Mouse (Mus musculus): ENCODE measurements around the gene Eps15l1. TPM values are rescaled to one million over a fixed set of nuclear protein-coding genes. Genes with fewer than 3 reads are reported as not detected.

Gene Eps15l1
- total RNA-seq, 2 experiments from 2014 or later: 83.1 to 87.6 TPM

DNA sequence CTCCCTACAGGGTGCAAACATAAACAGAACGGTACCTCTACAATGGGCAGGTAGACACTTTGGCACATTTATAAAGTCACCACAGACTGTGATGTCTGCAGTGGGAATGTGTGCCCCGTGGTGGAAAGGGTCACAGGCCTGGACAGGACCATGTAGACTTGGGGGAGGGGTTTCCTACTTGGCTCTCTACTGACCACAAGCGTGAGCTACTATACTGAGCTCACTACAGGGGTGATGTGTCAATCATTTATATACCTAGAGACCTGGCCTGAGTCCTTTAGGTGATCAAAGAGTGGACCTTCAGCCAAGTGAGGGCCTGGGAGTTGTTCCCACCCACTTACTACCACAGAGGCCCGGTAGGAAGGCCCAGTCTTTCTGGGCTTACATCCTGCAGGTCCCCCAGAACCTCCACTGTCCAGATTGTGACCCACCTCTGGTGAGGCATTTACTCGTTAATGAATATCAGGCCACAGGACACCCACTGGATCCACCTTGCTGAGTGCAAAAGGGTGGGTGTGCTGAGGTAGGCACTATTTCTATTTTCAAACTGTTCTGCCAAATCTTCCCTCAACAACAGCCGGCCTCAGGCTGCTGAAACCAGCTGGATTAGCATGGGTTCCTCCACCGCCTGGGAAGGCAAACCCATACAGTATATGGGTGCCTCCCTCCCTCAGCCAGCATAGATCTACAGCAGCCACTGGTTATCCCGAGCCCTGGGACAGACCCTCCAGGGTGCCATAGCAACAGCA, 68.1 kb downstream of the Eps15l1 start:
- intact Hi-C loops (cut with DNase I): no loop called here

DNA sequence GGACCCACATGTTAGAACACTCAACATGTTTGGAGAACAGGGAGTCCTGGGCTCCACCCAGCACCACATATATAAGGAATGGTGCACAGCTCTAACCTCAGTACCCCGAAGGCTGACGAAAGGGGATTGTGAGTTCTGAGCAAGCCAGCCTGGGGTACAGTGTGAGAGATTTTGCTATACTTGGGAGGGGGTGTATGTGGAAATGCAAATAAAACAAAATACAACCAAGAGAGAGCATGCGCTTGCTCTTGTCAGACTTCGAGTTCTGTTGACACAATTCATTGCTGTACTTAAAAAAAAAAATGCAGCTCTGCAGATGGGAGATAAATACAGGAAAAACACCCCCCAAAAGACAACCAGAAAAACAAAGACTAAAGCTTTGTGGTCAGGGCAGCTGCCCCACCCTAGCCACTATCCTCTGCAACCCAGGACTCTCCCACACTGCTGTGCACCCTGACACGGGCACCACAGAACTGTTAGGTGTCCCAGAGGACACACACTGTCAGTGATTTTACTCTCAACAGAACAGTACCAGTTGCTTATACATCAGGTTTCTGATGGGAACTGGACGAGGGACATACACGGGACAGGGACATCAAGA, 69.8 kb downstream of the Eps15l1 start:
- intact Hi-C loops (cut with DNase I): no loop called here
- DNase-seq: no peak

More for the DNA sequence above, 68.1 kb downstream of the Eps15l1 start:
- DNase-seq: no peak

- no peak for DNase-seq
- intact Hi-C loops (cut with DNase I): no loop called here
These were observed 70.5 kb downstream of the Eps15l1 start for GRCm38 (mm10) chr8:72350727-72351126.

DNA sequence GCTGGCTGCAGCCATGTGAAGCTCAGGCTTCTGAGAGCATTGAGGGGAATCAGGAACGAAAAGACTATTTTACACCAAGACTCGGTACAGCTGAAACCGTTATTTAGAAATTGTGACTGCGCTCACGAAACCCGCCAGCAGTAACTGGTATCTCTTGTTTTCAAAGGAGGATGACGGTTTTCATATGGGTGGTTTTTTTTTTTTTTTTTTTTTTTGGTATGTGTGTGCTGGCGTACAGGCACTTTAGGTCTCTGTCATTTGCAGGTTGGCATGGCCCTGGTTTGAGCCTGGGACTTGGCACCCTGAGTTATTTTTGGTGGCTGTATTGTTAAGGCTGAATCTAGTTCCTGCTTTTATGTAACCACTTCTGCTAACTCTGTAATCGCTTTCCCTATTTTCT, 71.4 kb downstream of the Eps15l1 start:
- intact Hi-C loops (cut with DNase I): no loop called here
- no peak for DNase-seq

DNA sequence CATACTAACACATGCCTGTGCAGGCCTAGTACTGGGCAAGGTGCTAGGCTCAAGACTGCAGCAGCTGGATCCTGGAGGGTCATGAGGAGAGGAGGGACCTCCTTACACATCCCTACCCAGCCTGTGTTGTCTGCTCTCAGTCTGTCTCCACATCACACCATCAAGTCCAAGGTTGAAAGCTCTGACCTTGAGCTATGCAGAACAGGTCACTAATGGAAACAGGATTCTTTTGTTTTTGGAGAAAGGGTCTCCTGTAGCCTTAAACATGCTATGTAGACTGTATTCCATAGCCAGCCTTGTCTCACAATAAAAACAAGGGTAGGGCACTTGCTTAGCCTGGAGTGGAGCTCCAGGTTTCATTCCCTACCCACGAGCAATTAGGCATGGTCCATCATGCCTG, 72.3 kb downstream of the Eps15l1 start:
- intact Hi-C loops (cut with DNase I): no loop called here
- DNase-seq: no peak

DNA sequence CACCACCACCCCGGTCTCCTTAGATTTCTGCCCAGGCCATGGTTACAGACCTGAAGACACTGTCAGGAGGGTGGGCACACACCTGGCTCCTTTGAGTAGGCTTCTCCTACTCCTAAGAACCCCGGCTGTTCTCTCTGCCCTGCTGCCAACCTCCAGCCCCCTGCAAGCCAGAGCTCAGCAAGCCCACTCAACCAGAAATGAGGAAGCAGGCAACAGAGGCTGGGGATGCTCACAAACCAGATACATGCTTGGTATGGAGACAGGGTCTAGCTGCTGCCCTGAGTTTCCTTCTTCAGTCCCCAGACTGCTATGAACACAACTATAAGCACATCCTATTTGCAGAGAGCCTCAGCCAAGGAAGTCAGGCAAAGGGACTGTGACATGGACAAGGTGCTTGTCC, 73.1 kb downstream of the Eps15l1 start:
- intact Hi-C loops (cut with DNase I): no loop called here
- DNase-seq: no peak

DNA sequence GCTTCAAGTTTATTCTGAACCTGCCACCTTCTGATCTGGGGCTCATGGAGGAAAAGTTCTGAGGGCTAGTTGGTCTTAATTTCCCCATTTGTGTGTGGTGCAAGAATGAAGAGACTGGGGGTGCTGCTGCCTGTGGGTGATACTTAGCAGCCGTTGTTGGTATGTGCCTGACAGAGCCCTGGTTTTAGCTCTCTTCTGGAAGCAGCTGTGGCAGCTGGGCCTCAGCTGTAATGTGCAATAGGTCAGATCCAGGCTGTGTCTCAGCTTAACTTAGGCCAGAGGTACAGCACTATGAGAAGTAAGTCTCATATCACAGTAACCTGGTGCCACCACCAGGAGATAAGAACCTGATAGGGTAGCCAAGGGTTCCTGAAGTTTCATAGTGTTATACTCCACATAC, 73.7 kb downstream of the Eps15l1 start:
- DNase-seq: no peak
- intact Hi-C loops (cut with DNase I): no loop called here

GRCm38 (mm10) chr8:72343725-72344124, 77.5 kb downstream of the Eps15l1 start:
- intact Hi-C loops (cut with DNase I): no loop called here
- no peak for DNase-seq

DNA sequence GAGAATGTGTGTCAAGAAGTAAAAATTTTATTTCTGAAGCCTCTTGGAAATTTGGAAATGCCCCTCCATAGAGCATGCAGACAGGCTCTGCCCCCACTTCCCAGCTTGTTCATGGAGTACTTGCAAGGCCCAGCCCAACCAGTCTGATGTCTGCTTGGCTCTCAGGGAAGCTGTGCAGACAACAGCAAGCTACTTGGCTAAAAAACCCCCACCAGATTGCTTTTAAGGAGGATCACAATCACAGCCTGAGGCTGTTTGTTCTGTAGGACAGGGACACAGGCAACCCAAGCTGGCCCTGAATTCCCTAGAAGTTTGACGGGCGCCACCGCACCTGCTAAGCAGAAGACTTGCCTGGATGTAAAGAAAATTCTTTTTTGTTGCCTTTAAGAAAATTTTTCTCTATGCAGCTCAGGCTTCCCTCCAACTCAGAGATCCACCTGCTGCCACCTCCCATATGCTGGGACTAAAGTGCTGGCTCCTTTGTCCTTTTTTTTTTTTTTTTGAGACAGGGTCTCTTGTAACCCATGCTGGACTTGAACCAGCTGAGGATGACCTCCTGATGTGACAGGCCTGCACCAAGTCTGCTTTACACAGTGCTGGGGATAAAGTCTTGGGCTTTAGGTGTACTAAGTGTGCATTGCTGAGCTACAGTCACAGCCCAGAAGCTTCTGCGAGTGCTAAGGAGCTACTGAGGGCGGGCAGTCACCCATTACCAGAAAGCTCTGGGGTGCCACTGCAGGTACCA, 78.5 kb downstream of the Eps15l1 start:
- intact Hi-C loops (cut with DNase I): no loop called here
- no peak for DNase-seq

- DNase-seq: no peak
- intact Hi-C loops (cut with DNase I): no loop called here
These were observed 84.2 kb downstream of the Eps15l1 start for GRCm38 (mm10) chr8:72337034-72337433.

- no peak for DNase-seq
- intact Hi-C loops (cut with DNase I): no loop called here
These were observed 85.0 kb downstream of the Eps15l1 start for GRCm38 (mm10) chr8:72336273-72336672.

GRCm38 (mm10) chr8:72334144-72334641, 87.1 kb downstream of the Eps15l1 start:
- DNase-seq: no peak
- intact Hi-C loops (cut with DNase I): no loop called here

GRCm38 (mm10) chr8:72333429-72334143, 87.7 kb downstream of the Eps15l1 start:
- intact Hi-C loops (cut with DNase I): no loop called here
- DNase-seq: no peak

DNA sequence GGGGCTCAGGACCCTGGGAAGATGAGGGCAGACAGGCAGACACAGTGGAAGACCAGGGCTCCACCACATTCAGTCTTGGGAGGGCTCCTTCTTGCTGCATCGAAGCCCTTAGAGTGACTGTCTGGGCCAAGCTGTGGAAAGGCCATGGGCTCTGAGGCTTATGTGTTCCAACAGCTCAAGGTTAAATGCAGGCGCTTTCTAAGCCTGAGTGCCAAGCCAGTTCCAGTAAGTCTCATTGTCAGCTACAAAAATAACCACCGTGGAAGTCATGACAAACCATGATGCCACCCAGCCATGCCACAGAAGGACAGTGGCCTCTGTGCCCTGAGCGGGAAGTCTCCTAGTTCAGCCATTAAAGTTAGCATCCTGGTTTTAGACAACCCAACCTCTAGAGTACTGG, 89.6 kb downstream of the Eps15l1 start:
- intact Hi-C loops (cut with DNase I): no loop called here
- DNase-seq: no peak

GRCm38 (mm10) chr8:72330806-72331516, 90.3 kb downstream of the Eps15l1 start:
- no peak for DNase-seq
- intact Hi-C loops (cut with DNase I): no loop called here

DNA sequence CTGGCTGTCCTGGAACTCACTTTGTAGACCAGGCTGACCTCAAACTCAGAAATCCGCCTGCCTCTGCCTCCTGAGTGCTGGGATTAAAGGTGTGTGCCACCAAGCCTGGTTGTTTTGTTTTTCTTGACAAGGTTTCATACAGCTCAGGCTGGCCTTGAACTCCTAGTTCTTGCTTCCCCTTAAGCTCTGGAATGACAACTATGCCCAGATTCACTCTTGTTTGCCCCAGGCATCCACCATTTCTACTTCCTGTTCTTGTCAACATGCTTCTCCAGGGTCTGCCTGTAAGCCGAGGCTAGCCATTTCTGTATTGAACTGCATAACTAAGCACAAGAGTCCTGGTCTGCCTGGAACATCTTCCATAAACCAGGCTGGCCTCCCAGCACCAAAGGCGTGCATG, 92.1 kb downstream of the Eps15l1 start:
- intact Hi-C loops (cut with DNase I): no loop called here

GRCm38 (mm10) chr8:72324708-72325107, 96.6 kb downstream of the Eps15l1 start:
- intact Hi-C loops (cut with DNase I): no loop called here
- no peak for DNase-seq

More for the DNA sequence above, 92.1 kb downstream of the Eps15l1 start:
- no peak for DNase-seq

DNA sequence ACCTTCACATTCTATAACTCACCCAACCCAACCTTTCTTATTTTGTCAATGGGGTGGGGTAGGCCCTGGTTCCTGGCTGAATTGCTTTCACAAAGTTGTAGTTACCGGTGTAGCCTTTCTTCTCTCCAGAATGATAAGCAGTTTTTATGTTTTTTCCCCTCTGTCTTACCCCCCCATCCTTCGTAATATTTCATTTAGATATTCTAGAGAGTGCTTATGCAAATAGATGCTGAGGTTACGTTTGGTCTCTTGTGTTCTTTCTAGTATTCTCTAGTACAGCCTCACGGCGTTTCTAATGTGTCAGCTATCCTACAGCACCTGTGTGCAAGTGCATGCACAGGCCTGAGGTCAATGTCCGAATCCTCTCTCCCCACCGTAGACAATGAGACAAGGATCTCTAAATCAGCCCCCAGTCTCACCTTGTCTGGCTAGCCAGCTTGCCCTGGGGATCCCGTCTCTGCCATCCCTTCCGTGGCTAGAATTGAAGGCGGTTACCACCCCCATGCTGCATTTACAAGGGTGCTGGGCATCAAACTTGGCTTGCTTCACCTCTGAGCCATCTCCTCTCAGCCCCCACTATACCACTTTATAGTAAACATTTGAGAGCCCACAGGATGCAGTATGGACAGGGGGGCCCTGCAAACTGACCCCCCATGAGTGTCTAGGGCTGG, 97.1 kb downstream of the Eps15l1 start:
- DNase-seq: no peak
- intact Hi-C loops (cut with DNase I): no loop called here

DNA sequence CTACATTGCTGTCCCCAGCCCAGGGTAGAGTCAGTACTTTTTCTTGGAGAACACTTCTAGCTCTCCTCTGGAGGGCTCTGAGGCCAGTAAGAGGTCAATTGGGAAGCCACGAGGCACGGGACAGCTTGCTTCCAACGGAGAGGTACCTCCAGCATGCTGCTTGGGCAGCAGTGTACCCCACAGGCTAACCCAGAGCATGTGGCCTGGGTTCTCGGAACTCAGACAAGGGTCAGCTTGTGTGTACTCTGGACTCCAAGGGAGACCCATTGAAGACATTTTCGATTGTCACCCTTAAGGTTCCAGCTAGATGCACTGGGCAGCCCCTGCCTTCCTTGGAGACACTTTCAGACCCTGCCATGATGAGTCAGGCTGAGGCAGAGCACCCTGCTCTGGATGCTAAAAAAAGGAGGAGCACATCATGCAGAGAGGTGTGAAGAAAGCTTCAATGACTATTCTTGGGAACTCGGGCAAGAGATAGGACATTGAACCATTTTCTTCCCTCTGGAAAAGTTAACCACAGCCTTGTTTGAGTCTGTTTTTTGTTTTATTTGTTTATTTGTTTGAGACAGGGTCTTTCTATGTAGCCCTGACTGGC, 98.0 kb downstream of the Eps15l1 start:
- no peak for DNase-seq
- intact Hi-C loops (cut with DNase I): no loop called here
